9 mouse cellular contexts compared by ENCODE assay signal in genomic region chr17:84709403-84709851, GRCm38 (mm10). TPM values are rescaled to one million over a fixed set of nuclear protein-coding genes. Genes with fewer than 3 reads are reported as not detected.
DNase-seq lines count a peak whose midpoint lies in the region; ATAC-seq and TF ChIP-seq lines count a peak whose summit lies in the region.
"Had no signal": no experiment of that assay in that cellular context is flagged by ENCODE, and none has a peak within 500 bp of the region (broad histone marks: within the 10 kb centered on the region; RNA-seq: fewer than 3 reads in every experiment).

No protein-coding gene starts in this region.

- no peak overlapping the region for H3K9ac ChIP-seq in midbrain, embryonic 14.5 days (replicated peaks; ENCODE audit: low read length)

- no peak for ATAC-seq in midbrain, embryonic 14.5 days (ENCODE audit: low FRiP score, low TSS enrichment)

- peaks cover 9% of the 10 kb centered on the region; the same call in 1 of the 2 replicates for H3K4me1 ChIP-seq in midbrain, embryonic 14.5 days (ENCODE audit: control insufficient read depth, insufficient read depth, low read length)

- H3K36me3 ChIP-seq in midbrain, embryonic 14.5 days (ENCODE audit: control insufficient read depth, insufficient read depth, low read length), result peaks cover 22% of the 10 kb centered on the region; the same call in 1 of the 2 replicates

- peak; percentile 54 for TF ChIP-seq CTCF in layer of hippocampus, adult 2 months (conservative IDR thresholded peaks at IDR 0.05)

- 40% methylated on average over 17 of the region's 17 CpGs for WGBS in midbrain, embryonic 14.5 days

- H3K4me3 ChIP-seq in layer of hippocampus, adult 2 months, result no peak overlapping the region
- H3K4me3 ChIP-seq in midbrain, embryonic 14.5 days (replicated peaks; ENCODE audit: low read depth, low read length), result no peak overlapping the region

- peak overlapping the region; percentile 57; the same call in 1 of the 2 replicates for H3K27ac ChIP-seq in layer of hippocampus, adult 2 months
- H3K27ac ChIP-seq in midbrain, embryonic 14.5 days (replicated peaks; ENCODE audit: low read depth, low read length), result peak overlapping the region; percentile 63

- no peak overlapping the region for H3K4me2 ChIP-seq in midbrain, embryonic 14.5 days (ENCODE audit: low read length)

- no peaks in the 10 kb centered on the region for H3K27me3 ChIP-seq in midbrain, embryonic 14.5 days (ENCODE audit: control insufficient read depth, insufficient read depth, low read length)

- H3K9me3 ChIP-seq in midbrain, embryonic 14.5 days (ENCODE audit: control insufficient read depth, low read length), result no peaks in the 10 kb centered on the region

- peak; percentile 12 to 14 for DNase-seq in cerebellum, postnatal 36 days
- DNase-seq in cerebellum, adult 11 months, result no peak
- peak; percentile 25 for DNase-seq in embryo, embryonic 9.5 days (ENCODE audit: extremely low spot score)
- DNase-seq in layer of hippocampus, adult 2 months (ENCODE audit: low spot score in 2 of 2), result peak; percentile 23 to 36
- DNase-seq in midbrain, embryonic 14.5 days, result peak; percentile 81
- no peak for DNase-seq in adrenal gland, adult 2 months
- no peak for DNase-seq in kidney, postnatal 14 days
- DNase-seq in kidney, adult 8-10 months, result no peak

RNA-seq across cellular contexts. Expression of gene Abcg5, which starts 26.6 kb away (rescaled TPM):
- not detected for total RNA-seq in layer of hippocampus, adult 2 months (2021)
- 0.28 and 1.2 TPM in 2 replicates for polyA plus RNA-seq in midbrain, embryonic 14.5 days (2014; fragmentation: Nextera tagmentation; extraction: Ambion mirVana)
- not detected for total RNA-seq in adrenal gland, adult 2 months (2021)
- polyA plus RNA-seq in adrenal gland, adult 2 months (2012; rRNA removed), result 0.11 TPM in 1 of 2 replicates, not detected in the other

RNA-seq across cellular contexts. Expression of gene Abcg8, which starts 33.3 kb away (rescaled TPM):
- total RNA-seq in layer of hippocampus, adult 2 months (2021), result not detected
- 0.09 TPM in 2 replicates for polyA plus RNA-seq in midbrain, embryonic 14.5 days (2014; fragmentation: Nextera tagmentation; extraction: Ambion mirVana)
- total RNA-seq in adrenal gland, adult 2 months (2021), result under 1 TPM in 1 of 2 experiments, not detected in 1; 0.14 TPM
- polyA plus RNA-seq in adrenal gland, adult 2 months (2012; rRNA removed), result 0.09 TPM in 1 of 2 replicates, not detected in the other
- polyA plus RNA-seq: heart, embryonic 14.5 days had no signal

Comparison
In these comparisons a context has a peak if more than half of its experiments do, and no peak if none do; other contexts are left out.
1. DNase-seq: peak in cerebellum, postnatal 36 days (2 of 2), embryo, embryonic 9.5 days (single experiment), layer of hippocampus, adult 2 months (2 of 2) and midbrain, embryonic 14.5 days (single experiment); none in cerebellum, adult 11 months (single experiment), adrenal gland, adult 2 months (single experiment), kidney, postnatal 14 days (single experiment) and kidney, adult 8-10 months (0 of 2).